Mouse (Mus musculus): ENCODE measurements around the gene Smco3.

DNA sequence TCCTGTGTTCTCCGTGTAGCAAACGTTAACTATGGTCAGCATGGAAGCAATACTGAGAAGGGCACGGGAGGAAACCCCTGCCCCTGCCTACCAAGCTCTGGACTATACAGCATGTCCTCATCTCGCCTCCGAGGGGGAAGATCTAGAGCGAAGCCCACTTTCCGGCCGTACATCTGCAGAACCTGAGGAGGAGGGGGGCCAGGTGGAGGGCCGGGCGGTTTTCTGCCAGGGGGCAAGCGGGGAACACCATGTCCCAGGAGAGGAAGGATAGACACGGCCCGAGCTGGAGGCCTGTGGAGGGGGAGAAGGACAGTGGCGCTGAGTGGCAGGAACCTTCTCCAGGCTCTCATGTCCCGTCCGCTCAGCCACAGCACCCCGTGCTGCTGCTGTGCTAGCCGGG lies 14.2 kb downstream of the Smco3 start:
- TF ChIP-seq CTCF (IDR thresholded peaks at IDR 0.05; ENCODE audit: low read depth, low read length) (no peak), POLR2A (IDR thresholded peaks at IDR 0.05; ENCODE audit: extremely low read depth, insufficient read depth, low read length) (no peak)
